Mouse (Mus musculus) hematopoietic stem cell, adult 5-6 weeks (primary cell): ENCODE data around the gene Fnip2. TPM values are rescaled to one million over a fixed set of nuclear protein-coding genes. Genes with fewer than 3 reads are reported as not detected.

Experiments used
- ATAC-seq, 2 experiments: fragments of 125-278 bp in 1 of 2; replicated peaks in 1 of 2; 2 replicates each; pipeline ENCODE4 v1.8.0; 2016 to 2017; ENCODE audit warnings: inconsistent platforms in 2 of 2, mild to moderate bottlenecking in 2 of 2, moderate number of reproducible peaks in 2 of 2, low read depth in 1 of 2, moderate TSS enrichment in 1 of 2; ENCODE audit not compliant: low FRiP score in 2 of 2, poor library complexity in 2 of 2, severe bottlenecking in 2 of 2, insufficient read depth in 1 of 2, low TSS enrichment in 1 of 2
- total RNA-seq: library from RNA; stranded (forward); fragments of 172-1452, 232-1000 nt; gene quantifications from 2 replicates; pipeline ENCODE4 v1.2.3, GENCODE M21; 2017

The Fnip2 gene
- total RNA-seq, 1 experiment from 2014 or later: 12.8 TPM

- no peak for ATAC-seq
Measured at GRCm38 (mm10) chr3:79448421-79448820, 119.2 kb downstream of the Fnip2 start.

- 0 out of 4 replicates have a peak, but pooled peaks of 1 of the 2 experiments have one; percentile 19 for ATAC-seq
Measured at GRCm38 (mm10) chr3:79446648-79447047, 120.9 kb downstream of the Fnip2 start.

GRCm38 (mm10) chr3:79446124-79446523 lies 121.5 kb downstream of the Fnip2 start:
- no peak for ATAC-seq

GRCm38 (mm10) chr3:79445041-79445440 lies 122.6 kb downstream of the Fnip2 start:
- ATAC-seq: 0 out of 4 replicates have a peak, but pooled peaks of 1 of the 2 experiments have one; percentile 22

GRCm38 (mm10) chr3:79443850-79444249 lies 123.7 kb downstream of the Fnip2 start:
- no peak for ATAC-seq

GRCm38 (mm10) chr3:79440976-79441491 lies 126.6 kb downstream of the Fnip2 start:
- ATAC-seq: no peak

- peak; percentile 84 to 87 for ATAC-seq
Measured at GRCm38 (mm10) chr3:79438276-79438675, 129.3 kb downstream of the Fnip2 start.

GRCm38 (mm10) chr3:79436186-79436585 lies 131.4 kb downstream of the Fnip2 start:
- ATAC-seq: no peak

GRCm38 (mm10) chr3:79434985-79435384 lies 132.6 kb downstream of the Fnip2 start:
- ATAC-seq: no peak

GRCm38 (mm10) chr3:79434436-79434835 lies 133.2 kb downstream of the Fnip2 start:
- no peak for ATAC-seq

- ATAC-seq: 0 out of 4 replicates have a peak, but pooled peaks of 1 of the 2 experiments have one; percentile 42
Measured at GRCm38 (mm10) chr3:79433593-79433992, 134.0 kb downstream of the Fnip2 start.

GRCm38 (mm10) chr3:79425441-79425840 lies 142.2 kb downstream of the Fnip2 start:
- no peak for ATAC-seq

GRCm38 (mm10) chr3:79418921-79419320 lies 148.7 kb downstream of the Fnip2 start:
- ATAC-seq: no peak; a peak in 1 of 4 replicates

- ATAC-seq: no peak
Measured at GRCm38 (mm10) chr3:79416944-79417680, 150.5 kb downstream of the Fnip2 start.

- no peak for ATAC-seq
Measured at GRCm38 (mm10) chr3:79415929-79416328, 151.7 kb downstream of the Fnip2 start.

- ATAC-seq: no peak
Measured at GRCm38 (mm10) chr3:79415081-79415480, 152.5 kb downstream of the Fnip2 start.

GRCm38 (mm10) chr3:79413492-79413891 lies 154.1 kb downstream of the Fnip2 start:
- ATAC-seq: no peak

GRCm38 (mm10) chr3:79411666-79412065 lies 155.9 kb downstream of the Fnip2 start:
- no peak for ATAC-seq

- no peak for ATAC-seq
Measured at GRCm38 (mm10) chr3:79410629-79410995, 157.0 kb downstream of the Fnip2 start.
